Mouse (Mus musculus) brain, embryonic 14.5 days (tissue): ENCODE measurements at regions not wholly inside any gene's neighbourhood (a gene's known extent, or its start where the extent isn't known, plus 50 kb on each side); places are given as distances from the start of the nearest gene placed in this dataset.

Experiments used
- CTCF ChIP-seq: fragments of 200-500 bp; IDR thresholded peaks from 2 replicates; pipeline ENCODE4 v1.5.1; 2012; ENCODE audit warnings: inconsistent platforms, mild to moderate bottlenecking, moderate library complexity, borderline replicate concordance; ENCODE audit not compliant: insufficient read depth, insufficient read length; ENCODE audit errors: extremely low read depth
- POLR2A ChIP-seq: fragments of 200-500 bp; IDR thresholded peaks from 2 replicates; pipeline ENCODE4 v1.6.1; 2012; ENCODE audit warnings: mild to moderate bottlenecking, inconsistent platforms, borderline replicate concordance; ENCODE audit not compliant: poor library complexity, insufficient read depth, insufficient read length, severe bottlenecking; ENCODE audit errors: extremely low read depth

DNA sequence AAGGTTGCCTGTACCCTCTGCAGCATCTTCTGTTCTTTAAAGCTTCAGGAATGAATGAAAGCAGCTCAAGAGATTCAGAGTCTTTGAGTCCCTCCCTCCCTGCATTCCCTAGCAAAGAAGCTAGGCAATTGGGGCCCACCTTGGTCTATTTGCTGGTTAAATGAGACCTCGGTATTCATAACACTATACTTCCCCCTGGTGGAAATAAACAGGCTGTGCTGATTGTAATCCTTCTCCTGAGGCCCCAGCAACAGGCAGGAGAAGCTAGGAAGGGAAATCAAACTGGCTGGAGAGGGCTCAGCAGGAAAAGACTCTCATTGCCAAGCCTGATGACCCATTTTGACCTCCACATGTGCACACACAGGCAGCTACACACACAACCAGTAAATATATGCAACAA lies 137.1 kb downstream of the Sh3bp4 start:
- TF ChIP-seq POLR2A = no peak
- TF ChIP-seq CTCF = peak; percentile 63; the same call in 1 of the 2 replicates
